Mouse (Mus musculus) brain, embryonic 14.5 days (tissue): Measurements from ENCODE around the gene Cyp26b1.

ENCODE experiments used
- CTCF ChIP-seq: fragments of 200-500 bp; IDR thresholded peaks from 2 replicates; pipeline ENCODE4 v1.5.1; 2012; ENCODE audit warnings: inconsistent platforms, mild to moderate bottlenecking, moderate library complexity, borderline replicate concordance; ENCODE audit not compliant: insufficient read depth, insufficient read length; ENCODE audit errors: extremely low read depth
- POLR2A ChIP-seq: fragments of 200-500 bp; IDR thresholded peaks from 2 replicates; pipeline ENCODE4 v1.6.1; 2012; ENCODE audit warnings: mild to moderate bottlenecking, inconsistent platforms, borderline replicate concordance; ENCODE audit not compliant: poor library complexity, insufficient read depth, insufficient read length, severe bottlenecking; ENCODE audit errors: extremely low read depth

- TF ChIP-seq CTCF (peak; percentile 70; the same call in 1 of the 2 replicates), POLR2A (no peak)
These were observed 14.8 kb downstream of the Cyp26b1 start for GRCm38 (mm10) chr6:84578928-84579327.
